Mouse (Mus musculus) A20 (cell line): Measurements from ENCODE around the gene Slc35b4.
A peak's percentile ranks its signal among the peaks of the same experiment; 100 is the strongest.

Experiments
- DNase-seq: peaks from one replicate; pipeline ENCODE4 v3.0.0-alpha.2; 2011; ENCODE audit warnings: low read depth, low spot score

The Slc35b4 gene

DNA sequence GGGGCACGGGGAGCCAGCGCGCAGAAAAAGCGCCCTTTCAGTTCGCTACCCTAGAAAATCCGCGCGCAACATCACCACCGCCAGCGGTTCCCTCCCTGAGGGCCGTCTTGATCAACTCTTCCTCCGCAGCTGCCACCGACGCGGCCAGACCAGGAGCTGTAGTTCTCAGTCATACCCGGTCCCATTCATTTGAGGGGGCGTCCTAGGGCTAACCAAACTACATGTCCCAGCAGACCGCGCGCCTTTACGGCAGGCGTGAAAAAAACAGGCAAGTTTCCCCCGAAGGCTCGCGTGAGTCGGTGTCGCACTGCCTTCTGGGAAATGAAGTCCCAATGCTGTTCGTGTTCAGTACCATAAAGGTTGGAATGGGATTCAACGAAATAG lies at the start of gene Slc35b4:
Slc35b4 (minus strand) TSS at position 248 of the 384 bp plus-strand sequence.
- peak; percentile 96 for DNase-seq

DNA sequence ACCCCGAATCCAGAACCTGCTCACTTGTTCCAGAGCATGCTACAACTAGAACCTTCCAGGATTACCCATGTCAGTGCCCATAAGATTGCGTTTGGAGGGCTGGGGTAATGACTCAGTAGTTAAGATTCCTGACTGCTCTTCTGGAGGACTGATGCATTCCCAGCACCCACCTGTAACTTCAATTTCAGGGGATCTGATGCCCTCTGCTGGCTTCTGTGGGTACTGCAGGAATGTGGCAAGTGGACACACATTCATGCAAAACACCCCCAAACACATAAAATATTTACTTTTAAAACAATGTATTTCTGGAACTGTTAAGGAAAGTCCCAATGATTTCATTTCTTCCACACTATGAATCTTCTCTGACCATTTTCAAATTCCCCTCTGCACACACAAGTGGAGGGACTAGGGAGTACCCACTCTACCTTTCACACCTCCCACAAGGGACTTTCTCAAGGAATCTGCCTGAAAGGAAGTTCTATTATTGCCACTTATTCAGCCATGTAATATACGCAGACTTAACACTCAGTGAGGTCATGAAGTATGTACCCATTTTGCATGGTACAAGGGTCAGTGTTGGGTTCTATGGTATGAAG lies 48.2 kb upstream of the Slc35b4 start:
- no peak for DNase-seq

DNA sequence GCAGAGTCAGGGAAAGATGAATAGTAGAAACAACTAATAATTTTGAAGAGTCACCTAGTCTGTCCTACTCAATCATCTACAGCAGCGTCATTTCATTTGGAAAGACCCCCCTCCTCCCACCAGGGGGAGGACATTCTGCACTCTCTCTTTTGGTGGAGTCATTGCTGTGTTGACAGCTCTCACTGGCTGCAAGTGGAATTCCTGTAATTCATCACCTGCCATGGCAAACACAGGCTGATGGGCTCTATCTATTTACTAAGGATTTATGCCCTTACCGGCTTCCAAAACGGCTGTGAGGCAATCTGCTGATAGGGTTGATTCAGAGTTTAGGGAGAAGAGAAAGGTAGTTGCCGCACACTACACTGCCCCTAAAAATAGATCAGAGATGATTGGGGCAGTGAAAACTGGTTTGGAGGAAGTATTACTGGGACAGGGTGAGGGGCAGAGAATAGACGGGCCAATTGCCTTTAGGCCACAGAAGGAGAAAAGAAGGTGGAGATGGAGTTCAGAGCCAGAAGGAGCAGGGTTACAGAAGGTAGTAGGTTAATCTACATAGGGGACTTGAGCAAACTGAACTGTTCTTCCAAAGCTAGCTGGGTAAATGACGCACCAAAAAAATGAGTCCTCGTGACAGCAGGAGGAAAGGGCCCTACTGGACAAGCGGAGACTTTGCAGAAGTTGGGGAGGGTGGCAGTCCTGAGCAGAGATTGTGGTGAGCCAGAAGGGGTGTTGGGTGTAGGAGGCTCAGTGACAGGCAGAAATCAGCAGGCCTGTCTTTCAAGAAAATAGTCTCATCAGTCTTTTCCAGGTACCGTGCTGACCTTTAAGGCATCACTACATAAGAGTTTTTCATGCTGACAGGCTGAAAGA lies 39.8 kb upstream of the Slc35b4 start:
- no peak for DNase-seq

DNA sequence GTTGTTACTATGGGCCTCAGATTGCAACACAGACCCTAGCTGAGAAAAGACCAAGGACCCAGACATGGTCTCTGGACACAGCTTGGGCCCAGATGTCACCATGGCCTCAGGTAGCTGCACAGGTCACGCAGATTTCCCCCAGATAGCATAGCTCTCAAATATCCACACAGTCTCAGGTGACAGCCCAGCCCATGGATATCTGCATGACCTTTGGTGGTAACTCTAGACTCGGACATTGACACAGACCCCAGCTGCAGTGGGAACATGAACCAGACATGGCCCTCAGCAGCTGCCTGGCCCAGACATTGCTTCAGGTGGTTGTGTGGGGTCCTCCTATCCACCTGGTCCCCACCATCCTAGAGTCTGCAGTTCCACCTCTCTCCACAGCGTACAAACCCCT lies 28.8 kb upstream of the Slc35b4 start:
- no peak for DNase-seq

DNA sequence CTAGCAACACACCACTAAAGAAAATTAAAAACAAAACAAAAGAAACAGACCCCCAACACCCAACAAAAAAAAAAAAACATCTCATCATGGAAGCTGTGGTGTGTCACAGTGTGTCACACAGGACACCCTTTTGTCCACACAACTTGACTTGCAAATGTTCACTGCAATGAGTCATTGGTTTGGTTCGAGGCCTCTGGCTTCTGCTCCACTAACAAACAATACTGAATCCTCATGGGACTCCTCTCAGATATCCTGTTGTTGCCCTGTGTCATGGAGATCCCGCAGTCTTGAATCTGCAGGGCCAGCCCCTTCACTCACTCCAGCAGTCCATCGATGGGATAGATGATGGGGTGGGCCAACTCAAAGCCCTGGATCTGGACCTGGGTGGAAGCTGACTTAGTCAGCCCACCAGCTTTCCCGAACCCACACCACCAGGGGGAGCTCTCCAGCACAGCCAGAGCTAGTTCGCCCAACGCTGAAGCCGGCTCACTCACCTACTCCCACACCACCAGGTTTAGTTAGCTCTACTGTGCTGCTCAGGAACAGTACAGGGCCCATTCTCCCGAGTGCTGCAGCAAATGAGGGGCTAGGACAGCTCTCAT lies 28.2 kb upstream of the Slc35b4 start:
- peak; percentile 52 for DNase-seq

DNA sequence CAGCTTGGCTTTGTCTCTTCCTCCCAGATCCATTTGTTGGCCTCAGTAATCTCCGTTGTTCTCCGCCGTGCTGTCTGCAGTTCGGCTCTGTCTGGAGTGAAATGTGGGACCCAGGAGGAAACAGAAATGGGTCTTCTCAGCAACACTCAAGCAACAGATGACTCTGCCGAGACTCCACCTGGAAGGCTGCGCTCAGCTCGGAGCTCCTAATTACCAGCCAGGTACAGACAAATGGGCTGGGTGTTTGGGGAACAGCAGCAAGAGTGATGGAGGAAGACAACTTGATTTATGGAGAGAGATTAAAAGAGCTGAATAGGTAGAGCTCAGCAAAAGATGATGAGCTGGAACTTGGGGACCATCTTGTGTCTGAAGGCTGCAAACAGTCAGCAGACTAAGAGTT lies 26.6 kb upstream of the Slc35b4 start:
- DNase-seq, result no peak

DNA sequence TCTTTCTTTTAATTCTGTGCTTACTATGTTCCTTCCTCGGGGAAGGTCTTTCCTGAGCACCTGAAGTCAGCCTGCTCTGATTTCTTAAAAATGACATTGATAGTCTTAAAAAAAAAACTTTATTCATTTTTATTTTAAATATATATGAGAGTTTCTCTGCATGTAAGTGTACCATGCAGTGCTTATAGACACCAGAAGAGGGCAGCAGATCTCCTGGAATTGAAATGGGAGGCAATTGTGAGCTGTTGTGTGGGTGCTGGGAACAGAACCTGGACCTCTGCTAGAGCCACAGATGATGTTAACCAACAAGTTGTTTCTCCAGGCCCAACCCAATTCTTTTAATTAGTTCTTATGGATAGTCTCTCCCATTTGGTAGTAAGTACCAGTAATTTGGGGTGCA lies 18.1 kb upstream of the Slc35b4 start:
- peak; percentile 16 for DNase-seq

DNA sequence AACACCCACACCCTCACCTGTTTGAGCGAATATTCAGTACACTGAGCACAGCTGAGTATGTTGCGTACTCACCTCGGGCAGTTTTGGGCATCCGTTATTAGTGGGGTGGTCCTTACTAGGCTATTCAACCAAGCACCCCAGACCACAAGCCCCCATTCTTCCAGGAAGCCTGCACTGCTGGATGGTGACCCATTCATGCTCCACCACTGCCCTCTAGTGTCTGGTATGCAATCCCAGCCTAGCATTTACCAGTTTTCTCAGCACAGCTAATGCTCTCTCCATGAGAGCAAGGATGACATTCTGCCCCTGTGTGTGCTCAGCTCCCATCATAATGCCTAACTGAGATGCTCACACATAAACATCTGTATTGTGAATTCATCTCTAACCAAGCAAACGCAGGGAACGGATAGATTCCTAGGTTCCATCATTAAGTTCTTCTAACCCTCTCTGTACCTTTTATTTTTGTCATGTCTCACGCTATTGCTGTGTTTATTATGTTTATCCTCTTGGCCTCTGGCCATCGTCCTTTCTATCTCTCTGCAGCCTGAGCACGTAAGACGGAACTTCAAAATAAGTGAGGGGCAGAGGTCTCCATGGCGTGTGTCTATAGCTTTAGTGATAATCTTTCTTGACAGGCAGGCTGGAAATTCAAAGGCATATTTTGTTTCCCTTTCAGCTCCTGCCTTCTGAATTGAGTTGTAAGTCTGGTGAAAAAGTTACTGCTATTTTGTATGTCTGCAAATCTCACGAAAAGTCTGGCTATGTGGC lies 17.0 kb upstream of the Slc35b4 start:
- peak; percentile 61 for DNase-seq

DNA sequence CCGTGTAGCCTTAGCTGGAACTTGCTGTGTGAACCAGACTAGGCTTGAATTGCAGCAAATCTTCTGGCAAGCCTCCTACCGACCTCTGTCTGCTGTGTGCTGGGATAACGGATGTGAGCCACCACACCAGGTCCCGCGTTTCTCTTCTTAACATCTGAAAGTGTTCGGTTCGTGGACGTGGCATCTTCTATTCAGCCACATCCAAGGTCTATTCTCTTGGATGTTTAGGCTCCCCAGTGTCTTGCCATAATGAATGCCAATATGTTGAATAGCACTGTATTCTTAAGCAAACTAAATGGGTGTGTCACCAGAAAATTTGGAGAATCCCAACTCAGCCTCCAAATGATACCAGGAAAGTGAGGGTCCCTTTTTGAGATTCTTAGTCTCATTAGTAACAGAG lies 14.5 kb upstream of the Slc35b4 start:
- DNase-seq, result no peak

DNA sequence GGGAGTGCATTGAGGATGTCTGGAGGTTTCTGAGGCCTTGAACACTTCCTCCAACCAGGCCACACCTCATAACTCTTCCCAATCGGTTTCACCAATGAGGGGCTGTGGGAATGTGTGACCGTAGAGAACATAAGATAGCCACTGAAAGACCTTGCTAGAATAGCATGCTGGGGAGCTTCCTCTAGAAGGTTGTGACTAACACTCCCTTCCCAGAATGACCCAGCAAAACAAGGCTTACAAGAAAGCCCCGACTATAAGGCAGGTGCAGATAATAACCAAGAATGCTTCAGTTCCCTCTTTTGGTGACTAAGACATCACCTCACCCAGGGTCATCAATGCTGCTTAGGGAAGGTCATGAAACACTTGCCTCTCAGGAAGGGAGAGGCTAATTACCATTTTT lies 12.6 kb upstream of the Slc35b4 start:
- peak; percentile 49 for DNase-seq

DNA sequence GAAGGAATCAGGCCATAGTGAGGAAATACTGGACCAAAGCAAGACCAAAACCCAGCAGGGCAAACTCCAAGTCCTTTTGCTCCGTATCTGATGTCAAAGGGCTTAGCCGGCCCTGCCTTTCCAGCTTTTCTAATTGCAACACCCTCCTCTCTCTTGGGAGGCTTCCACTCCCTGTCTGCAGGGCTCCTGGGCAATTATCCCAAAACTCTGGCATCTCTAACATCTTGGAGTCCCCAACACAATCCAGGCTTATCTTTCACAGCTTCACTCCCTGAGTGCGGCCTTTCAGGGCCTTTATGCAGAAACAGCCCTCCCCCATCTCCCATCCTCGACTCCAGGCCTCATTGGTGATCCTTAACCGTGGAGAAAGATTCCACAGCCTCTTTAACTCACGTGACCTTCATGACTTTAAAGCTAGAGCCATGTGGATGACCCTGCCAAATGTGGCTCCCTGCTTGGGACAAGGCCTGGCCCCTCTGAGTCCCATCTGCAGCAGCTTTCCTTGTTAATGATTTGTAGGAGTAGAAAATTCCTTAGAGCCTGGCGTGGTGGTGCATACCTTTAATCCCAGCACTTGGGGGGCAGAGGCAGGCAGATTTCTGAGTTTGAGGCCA lies 11.2 kb upstream of the Slc35b4 start:
- DNase-seq, result no peak

DNA sequence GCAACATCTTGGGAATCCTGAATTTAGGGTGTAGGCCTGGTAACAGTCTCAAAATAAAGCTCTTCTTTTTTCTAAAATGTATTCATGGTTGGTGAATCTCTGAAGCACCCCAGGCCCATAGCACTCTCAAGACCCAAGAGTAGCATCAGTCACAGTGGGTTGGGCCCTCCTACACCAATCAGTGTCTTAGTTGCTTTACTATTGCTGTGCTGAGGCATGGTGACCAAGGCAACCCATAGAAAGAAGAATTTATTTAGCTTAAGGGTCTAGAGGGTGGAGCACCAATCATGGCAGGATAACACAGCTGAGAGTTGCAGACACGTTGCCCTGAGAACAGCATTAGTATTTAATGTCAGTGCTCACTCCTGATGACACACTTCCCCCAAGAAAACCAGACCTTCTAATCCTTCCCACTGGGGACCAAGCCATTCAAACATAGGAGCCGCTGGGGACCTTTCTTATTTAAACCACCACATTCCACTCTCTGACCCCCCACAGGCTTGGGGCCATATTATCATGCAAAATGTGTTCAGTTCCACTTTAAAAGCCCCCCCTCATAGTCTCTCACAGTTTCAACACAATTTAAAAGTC lies 10.5 kb upstream of the Slc35b4 start:
- DNase-seq, result no peak

DNA sequence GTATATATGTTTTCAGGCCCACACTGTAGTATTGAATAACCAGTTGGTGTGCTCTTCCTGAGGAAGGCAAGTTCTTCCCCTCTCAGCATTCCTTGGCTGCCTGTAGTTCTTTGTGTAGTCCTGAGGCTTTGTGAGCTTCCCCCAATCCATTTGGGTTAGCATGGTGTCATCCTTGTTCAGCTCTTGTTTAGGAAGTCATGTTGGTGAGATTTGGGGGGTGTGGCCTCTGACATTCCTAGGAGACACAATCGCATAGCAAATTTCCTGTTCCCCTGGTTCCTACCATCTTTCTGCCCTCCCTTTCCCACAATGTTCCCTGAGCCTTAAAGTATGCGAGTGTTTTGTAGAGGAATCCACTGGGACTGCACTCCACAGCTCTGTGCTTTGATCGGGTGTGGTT lies 6.4 kb upstream of the Slc35b4 start:
- DNase-seq, result no peak

DNA sequence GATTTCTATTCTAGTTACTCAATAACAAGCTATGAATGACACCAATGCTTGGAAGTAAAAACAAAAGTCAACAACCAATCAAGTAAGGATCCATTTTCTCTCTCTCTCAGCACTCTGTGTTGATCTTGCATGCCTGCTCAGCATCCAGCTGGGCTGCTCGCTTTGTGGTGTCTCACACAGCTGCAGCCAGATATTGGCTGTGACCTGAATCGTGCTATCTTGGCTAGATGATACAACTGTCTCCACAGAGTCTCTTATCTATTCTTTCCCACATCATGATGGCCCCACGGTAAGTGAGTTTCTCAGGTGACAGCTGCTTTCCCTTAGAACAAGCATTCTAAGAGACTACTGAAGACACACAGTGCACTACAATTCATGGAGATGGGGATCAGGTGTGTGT lies 5.0 kb upstream of the Slc35b4 start:
- no peak for DNase-seq

DNA sequence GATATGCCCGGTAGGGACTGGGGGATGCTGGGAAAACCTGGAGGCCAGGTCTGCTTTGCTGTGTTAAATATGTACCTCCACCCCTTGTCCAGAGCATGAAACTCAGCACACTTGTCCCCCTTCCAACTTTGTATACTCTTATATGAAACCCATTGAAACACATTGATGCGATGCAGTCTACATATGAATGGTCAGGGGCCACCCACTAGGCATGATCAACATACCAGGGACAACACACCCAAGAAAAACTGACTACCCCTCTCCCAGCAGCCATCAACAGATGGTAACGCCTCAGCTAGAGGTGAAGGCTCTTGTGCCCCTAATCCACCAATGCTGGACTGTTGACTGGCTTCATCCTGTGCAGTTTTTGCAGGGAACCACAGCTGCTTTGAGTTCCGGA lies 3.0 kb upstream of the Slc35b4 start:
- no peak for DNase-seq

DNA sequence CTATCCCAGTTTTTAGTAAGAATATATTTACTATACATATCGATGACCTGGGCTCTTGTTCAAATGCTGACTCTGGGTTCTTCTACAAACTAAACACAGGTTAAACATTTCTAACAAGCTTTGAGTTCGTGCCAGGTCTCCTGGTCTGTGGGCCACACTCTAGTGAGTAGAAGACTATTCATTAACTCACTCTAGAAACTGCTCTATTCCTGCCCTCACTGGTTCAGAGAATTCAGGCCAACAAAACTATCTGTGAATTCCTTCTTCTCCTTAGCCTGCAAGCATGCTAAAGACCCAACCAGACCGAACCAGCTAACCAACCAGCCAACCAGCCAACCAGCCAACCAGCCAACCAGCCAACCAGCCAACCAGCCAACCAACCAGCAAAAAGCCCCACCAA lies 2.1 kb upstream of the Slc35b4 start:
- no peak for DNase-seq

DNA sequence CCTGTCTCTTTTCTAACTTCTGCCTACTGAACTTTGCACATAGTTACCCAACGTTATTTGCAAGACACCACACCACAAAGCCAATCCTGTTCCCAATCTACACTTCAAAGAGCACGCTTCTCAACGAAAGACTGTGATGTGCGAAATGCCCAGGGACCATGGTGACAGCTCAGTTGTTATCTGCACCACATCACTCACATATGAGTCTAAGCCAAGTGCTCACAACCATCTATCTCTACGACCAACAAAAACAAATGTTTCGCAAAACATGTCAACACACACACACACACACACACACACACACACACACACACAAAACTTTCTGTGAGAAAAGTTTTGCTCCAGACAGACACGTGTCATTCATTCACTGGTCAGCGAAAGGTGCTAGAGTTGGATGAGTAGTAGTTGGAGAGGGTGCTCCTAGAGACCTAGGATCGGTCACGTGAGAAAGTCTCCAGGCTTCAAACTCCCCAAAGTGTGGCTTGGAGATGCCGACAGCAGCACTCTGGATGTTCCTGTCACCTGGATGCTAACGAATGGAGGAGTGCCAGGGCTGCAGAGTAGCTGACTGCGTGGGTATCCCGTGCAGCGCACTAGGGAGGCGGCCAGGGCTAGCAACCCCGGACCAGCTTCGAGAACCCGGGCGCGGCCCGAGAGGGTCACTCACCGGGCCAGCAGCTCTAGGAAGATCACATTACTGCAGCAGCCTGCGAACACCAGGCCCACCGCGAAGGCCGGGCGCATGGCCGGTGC lies 624 bp downstream of the Slc35b4 start:
- no peak for DNase-seq

DNA sequence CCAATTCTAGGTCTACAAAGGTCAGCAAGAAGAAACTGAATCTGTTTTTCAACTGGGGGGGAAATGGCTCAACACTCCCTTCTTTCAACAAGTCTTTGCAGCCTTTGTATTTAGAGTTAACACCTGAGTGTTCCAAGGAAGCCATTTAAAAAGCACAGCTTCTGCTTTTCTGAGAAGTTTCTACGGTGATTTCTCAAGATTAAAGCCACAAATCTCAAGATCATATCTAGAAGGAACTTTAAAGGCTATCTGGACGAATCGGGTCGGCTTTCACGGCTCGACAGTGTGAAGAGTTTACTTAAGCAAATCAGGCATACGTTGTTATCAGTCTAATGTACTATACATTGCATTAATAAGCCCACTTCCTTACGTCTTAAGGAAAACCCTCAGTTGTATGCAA lies 2.2 kb downstream of the Slc35b4 start:
- DNase-seq, result no peak

DNA sequence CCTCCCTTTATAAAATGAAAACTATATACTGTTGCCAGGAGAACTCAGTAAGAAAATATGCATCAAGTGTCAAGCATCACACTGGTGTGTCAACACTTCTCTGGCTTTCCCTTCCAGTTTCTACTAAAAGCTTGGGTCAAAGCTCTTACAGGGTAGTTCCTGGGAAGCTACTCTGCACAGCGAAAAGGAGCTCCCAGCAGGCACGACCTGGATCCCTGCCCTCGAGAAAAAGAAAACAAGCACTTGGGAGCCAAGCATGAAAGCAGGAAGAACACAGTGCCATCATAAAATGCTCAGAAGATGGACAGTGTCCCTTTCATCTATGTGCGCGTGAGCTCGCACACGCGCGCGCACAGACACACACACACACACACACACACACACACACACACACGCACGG lies 3.7 kb downstream of the Slc35b4 start:
- no peak for DNase-seq

DNA sequence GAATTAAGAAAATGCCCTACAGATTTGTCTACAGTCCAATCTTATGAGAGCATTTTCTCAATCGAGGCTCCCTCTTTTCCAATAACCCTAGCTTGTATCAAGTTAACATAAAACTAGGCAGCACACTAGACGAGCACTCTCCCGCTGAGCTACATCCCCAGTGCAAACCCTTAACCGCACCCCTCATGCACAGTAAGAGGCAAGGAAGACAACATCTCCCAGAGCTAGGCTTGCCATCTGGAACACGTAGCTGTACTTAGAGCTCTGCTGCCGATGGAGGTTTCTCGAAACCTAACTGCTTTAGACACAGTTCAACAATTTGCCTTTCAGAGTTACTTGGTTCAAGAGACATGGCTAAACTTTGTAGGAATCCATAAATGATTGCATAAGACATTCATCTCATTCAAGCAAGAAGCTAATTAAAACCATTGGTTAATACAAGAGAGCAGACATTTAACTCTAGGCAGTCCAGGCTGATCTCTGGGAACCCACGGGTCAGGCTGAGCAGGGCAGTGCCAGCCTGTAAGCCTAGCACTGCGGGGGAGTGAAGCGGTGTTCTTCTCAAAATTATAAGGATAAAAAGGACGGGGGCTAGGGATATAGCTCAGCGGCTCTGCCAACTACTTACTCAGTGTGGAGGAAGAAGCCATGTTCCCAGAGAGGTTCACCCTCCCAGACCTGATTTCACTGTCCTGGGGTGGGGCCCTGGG lies 5.0 kb downstream of the Slc35b4 start:
- no peak for DNase-seq
